Mouse (Mus musculus): Measurements from ENCODE around the gene B230118H07Rik.

B230118H07Rik gene

GRCm38 (mm10) chr2:101649114-101649671, at the start of gene B230118H07Rik, which contains the start of gene Rag1:
TSS of gene B230118H07Rik (minus strand) at chr2:101649532.
TSS of gene Rag1 (minus strand) at chr2:101649501.
- DNase-seq (ENCODE audit: low read depth, low spot score), result no peak

GRCm38 (mm10) chr2:101695584-101695983, 46.3 kb upstream of the B230118H07Rik start:
- no peak for DNase-seq (ENCODE audit: low read depth, low spot score)

DNA sequence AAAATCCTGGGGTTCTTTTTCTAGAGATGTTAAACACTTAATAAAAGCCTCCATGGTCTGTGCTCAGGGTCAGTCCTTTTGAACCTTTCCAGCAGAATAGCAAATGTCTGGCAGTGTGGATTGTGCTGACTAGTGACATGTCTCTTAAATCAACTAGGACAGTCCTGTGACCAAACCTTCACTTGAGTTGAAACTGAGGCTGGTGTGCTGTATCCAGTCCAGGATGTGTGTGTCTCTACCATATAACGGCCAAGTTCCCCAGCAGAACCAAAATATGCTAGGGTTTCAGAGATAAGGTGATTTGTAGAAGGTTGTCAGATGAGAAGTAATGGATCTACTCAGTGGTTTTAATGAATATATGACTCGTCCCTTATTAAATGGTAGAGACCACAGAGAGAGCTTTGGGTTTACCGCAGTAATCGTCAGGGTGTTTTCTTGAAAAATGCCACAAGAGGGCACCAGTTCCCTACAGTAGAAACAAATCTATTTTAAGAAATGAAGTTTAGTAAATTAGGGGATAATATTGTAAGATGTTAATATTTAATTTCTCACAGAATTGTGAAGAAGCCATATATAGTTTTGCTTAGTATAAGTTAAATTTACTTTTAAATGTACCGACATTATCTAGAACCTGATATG, 44.4 kb upstream of the B230118H07Rik start:
- peak; percentile 13 for DNase-seq (ENCODE audit: low read depth, low spot score)

- DNase-seq (ENCODE audit: low read depth, low spot score), result no peak
These were observed 43.7 kb upstream of the B230118H07Rik start for GRCm38 (mm10) chr2:101693043-101693442.

- no peak for DNase-seq (ENCODE audit: low read depth, low spot score)
These were observed 41.0 kb upstream of the B230118H07Rik start for GRCm38 (mm10) chr2:101690252-101690827.

DNA sequence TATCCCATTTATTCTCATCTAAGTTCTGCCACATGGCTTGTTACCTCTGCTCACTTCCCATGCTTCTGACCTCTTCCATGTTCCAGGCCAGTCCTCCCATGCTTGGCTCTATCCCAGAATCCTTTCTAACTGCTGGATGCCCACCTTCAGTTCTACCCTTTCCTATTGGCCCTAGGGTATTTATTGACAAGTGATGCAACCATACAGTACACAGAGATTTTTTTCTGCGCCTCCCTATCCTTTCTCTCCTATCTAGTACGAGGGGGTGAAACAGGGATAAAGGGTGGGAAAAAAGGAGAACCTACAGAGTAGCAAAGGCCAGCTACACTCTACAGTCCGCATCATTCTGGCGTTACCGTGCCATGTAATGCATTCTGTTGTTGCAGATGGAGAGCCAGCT, 38.7 kb upstream of the B230118H07Rik start:
- DNase-seq (ENCODE audit: low read depth, low spot score), result no peak

DNA sequence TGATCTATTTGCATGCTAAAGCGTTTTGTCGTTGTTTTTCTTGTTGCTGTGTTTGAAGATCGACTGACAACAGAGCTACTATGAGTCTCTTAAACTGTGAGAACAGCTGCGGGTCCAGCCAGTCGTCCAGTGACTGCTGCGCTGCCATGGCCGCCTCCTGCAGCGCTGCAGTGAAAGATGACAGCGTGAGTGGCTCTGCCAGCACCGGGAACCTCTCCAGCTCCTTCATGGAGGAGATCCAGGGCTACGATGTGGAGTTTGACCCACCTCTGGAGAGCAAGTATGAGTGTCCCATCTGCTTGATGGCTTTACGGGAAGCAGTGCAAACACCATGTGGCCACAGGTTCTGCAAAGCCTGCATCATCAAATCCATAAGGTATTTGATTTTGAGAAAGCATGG, 35.1 kb upstream of the B230118H07Rik start:
- no peak for DNase-seq (ENCODE audit: low read depth, low spot score)

- no peak for DNase-seq (ENCODE audit: low read depth, low spot score)
These were observed 29.9 kb upstream of the B230118H07Rik start for GRCm38 (mm10) chr2:101679164-101679784.

GRCm38 (mm10) chr2:101678236-101679021, 29.1 kb upstream of the B230118H07Rik start, which contains the start of gene Traf6:
TSS of gene Traf6 (plus strand) at chr2:101678429.
- peak; percentile 55 for DNase-seq (ENCODE audit: low read depth, low spot score)

GRCm38 (mm10) chr2:101673547-101673946, 24.2 kb upstream of the B230118H07Rik start:
- no peak for DNase-seq (ENCODE audit: low read depth, low spot score)

- DNase-seq (ENCODE audit: low read depth, low spot score), result no peak
These were observed 19.4 kb upstream of the B230118H07Rik start for GRCm38 (mm10) chr2:101668751-101669150.

- no peak for DNase-seq (ENCODE audit: low read depth, low spot score)
These were observed 16.4 kb upstream of the B230118H07Rik start for GRCm38 (mm10) chr2:101665703-101666092.

- peak; percentile 64 for DNase-seq (ENCODE audit: low read depth, low spot score)
These were observed 15.8 kb upstream of the B230118H07Rik start for GRCm38 (mm10) chr2:101665058-101665702.

DNA sequence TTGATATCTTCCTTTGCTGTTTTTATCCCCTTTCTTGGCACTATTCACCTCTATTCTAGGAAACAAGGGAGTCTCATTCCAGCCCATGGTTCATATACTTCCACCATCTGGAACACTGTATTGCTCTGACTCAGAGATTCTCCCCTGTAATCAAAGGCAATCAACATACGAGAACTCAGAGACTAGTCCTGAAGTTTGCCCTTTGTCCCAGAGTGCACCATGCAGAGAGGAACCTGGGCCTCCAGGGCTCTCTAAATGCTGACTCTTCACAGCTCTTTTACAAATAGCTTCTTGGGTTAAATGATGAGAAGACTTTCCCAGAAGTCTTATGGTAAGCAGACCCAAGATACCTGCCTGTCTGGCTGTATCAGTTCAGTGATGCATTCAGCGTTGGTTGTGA, 11.2 kb upstream of the B230118H07Rik start:
- DNase-seq (ENCODE audit: low read depth, low spot score), result no peak

DNA sequence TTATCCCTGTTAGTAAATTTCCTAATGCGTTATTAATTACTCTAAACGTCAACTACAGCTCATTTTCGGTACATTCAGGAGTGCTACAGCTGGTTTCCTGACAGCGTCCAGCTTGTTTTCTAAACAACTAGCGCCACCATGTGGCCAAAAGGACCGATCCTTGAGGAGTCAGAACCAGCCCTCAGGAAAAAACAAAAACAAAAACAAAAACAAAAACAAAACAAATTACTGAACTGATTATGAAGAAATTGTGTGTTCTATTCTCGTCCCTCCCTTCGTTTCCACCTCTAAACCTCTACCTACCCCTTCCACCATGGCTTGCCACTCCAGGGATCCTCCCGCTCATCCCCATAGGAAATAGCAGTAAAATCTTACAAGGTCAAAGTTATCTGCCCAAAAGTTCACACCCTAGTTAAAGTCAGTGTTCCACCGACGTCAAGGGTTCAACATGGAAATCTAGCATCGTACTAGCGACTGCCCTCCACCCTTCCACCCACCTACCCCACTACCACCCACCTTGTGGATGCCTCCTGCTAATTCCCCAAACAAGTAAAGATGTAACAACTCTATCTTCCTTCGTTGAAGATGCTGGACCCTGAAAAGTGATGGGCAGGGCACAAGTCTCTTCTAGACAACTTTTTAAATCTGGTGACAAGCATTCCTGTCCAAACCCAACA, 3.7 kb upstream of the B230118H07Rik start:
- peak; percentile 62 for DNase-seq (ENCODE audit: low read depth, low spot score)

- DNase-seq (ENCODE audit: low read depth, low spot score), result no peak
These were observed 3.0 kb upstream of the B230118H07Rik start for GRCm38 (mm10) chr2:101652204-101652920.

- no peak for DNase-seq (ENCODE audit: low read depth, low spot score)
These were observed 1.1 kb upstream of the B230118H07Rik start for GRCm38 (mm10) chr2:101650446-101650845.

GRCm38 (mm10) chr2:101648361-101648760, 971 bp downstream of the B230118H07Rik start:
- no peak for DNase-seq (ENCODE audit: low read depth, low spot score)

- DNase-seq (ENCODE audit: low read depth, low spot score), result no peak
These were observed 3.5 kb downstream of the B230118H07Rik start for GRCm38 (mm10) chr2:101645841-101646240.

DNA sequence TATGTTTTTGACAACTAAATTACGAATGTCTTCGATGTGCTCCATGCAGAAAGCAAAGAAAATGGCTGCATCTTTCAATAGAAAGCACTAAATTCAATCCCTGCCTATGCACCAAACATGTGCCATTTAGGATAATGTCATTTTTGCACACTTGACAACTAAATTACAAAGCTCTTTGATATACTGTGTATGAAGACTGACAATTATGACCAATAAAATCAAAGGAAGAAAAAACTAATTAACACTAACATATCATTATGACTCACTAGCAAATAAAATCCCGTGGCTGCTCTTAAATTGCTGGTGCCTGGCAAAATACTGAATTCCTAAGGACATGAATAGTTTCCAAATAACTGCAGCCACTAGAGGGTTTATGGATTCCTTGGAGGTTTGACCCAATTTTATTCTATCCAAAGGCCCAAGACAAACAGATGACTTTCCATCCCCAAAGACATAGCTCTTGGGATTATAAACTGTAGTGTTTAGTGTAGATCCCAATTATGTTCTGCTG, 9.4 kb downstream of the B230118H07Rik start:
- no peak for DNase-seq (ENCODE audit: low read depth, low spot score)
